Mouse (Mus musculus) CD4-positive, CD25-positive, alpha-beta regulatory T cell, adult 9 weeks (primary cell): ENCODE results near the gene Ccnk. TPM values are rescaled to one million over a fixed set of nuclear protein-coding genes. Genes with fewer than 3 reads are reported as not detected.

Experiments used
- polyA plus RNA-seq: library from polyadenylated mRNA; unstranded; fragments of 100-300 nt; shearing (Covaris generic); gene quantifications from one replicate; pipeline ENCODE4 v1.2.1, GENCODE M21; 2017

The Ccnk gene
- 4.9 TPM for polyA plus RNA-seq

GRCm38 (mm10) chr12:108179321-108180266 is at the start of gene Ccnk:
Gene Ccnk, plus strand, starts transcription at chr12:108179579.

GRCm38 (mm10) chr12:108179246-108179320 is 296 bp upstream of the Ccnk start, which contains the start of gene Setd3:
Gene Setd3, minus strand, starts transcription at chr12:108179314.

Other genes starting within 250 kb of the Ccnk start
- gene Bcl11b, start 176.0 kb upstream of the Ccnk start, polyA plus RNA-seq: 21.5 TPM
- gene Setd3, start 265 bp upstream of the Ccnk start, polyA plus RNA-seq: 31.2 TPM
- not detected for gene Ccdc85c, start 95.8 kb downstream of the Ccnk start, polyA plus RNA-seq
- gene Hhipl1, start 126.7 kb downstream of the Ccnk start, polyA plus RNA-seq: not detected
- gene Cyp46a1, start 154.8 kb downstream of the Ccnk start, polyA plus RNA-seq: not detected
- gene Eml1, start 191.4 kb downstream of the Ccnk start, polyA plus RNA-seq: 0.53 TPM